Mouse (Mus musculus) cerebellum, adult 2 months (tissue): ENCODE measurements at regions not wholly inside any gene's neighbourhood (a gene's known extent, or its start where the extent isn't known, plus 50 kb on each side); places are given as distances from the start of the nearest gene placed in this dataset.

Experiments
- DNase-seq, 2 experiments: peaks; one replicate each; pipeline ENCODE4 v3.0.0; 2021
- H3K27ac ChIP-seq: fragments of 200-500 bp; 2 replicates; pipeline ENCODE4 v1.5.1; 2012; ENCODE audit warnings: low read length, control low read depth, inconsistent platforms; ENCODE audit not compliant: insufficient read depth
- H3K27me3 ChIP-seq: fragments of 200-500 bp; 2 replicates; pipeline ENCODE4 v1.6.1; 2012; ENCODE audit warnings: inconsistent platforms, mild to moderate bottlenecking, low read length, moderate library complexity; ENCODE audit not compliant: control insufficient read depth, insufficient read depth
- H3K4me1 ChIP-seq: fragments of 200-500 bp; 2 replicates; pipeline ENCODE4 v1.6.1; 2011; ENCODE audit warnings: low read length; ENCODE audit not compliant: control insufficient read depth, insufficient read depth
- H3K4me3 ChIP-seq: fragments of 200-500 bp; replicated peaks from 2 replicates; pipeline ENCODE3; 2011; ENCODE audit warnings: mild to moderate bottlenecking, low read depth, low read length, control low read depth; ENCODE audit not compliant: insufficient read depth
- CTCF ChIP-seq: fragments of 200-500 bp; IDR thresholded peaks from 2 replicates; pipeline ENCODE4 v1.5.1; 2011; ENCODE audit warnings: low read depth, mild to moderate bottlenecking, control low read depth, low read length, moderate library complexity, borderline replicate concordance; ENCODE audit not compliant: insufficient read depth
- POLR2A ChIP-seq: fragments of 200-500 bp; IDR thresholded peaks from 2 replicates; pipeline ENCODE4 v1.6.1; 2011; ENCODE audit warnings: low read length, control low read depth, borderline replicate concordance; ENCODE audit not compliant: insufficient read depth
- WGBS: fragments of 180-500 bp; shearing (Covaris S2); methylation state at CpG from one replicate; pipeline ENCODE4 v1.1.7; 2018; 5-methylcytosine and 5-hydroxymethylcytosine counted together

DNA sequence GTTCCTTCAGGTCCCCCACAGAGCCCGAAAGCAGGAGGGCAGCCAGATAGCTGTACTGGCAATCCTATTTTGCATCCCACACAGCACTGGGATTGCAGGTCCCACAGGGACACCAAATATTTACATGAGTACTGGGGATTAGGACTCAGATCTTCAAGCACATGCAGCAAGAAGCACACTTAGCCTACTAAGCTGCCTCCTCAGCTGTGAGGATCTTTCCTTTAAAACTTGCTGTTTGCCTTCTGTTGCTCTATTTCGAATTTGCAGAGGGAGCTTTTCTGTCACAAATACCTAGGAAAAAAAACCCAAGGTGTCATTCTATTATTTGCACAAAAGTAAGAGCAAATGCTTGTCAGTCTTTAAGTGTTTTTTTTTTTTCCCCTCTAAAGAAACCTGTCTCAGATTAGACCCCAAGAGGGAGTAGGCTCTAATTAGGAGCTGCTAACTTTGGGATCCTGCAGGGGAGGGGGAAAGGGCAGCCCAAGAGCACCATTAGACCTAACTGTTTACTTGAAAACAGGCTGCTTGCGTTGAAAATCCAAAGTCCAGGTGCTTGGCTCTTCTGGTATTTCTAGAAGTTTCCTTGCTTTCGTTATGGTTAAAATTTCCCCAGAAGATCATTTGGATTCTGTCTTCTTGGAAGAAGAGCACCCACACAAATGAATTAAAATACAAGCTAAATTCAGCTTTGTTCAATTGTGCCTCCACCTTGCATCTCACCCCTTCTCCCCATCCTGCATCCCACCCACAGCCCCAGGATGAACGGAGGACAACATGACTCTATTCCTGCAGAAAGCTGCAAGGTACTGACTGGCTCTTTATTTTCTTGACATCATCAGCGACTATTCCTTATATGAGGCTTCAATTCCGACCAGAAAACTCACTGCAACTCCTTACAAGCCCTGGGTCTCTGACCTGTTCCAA lies 215.5 kb downstream of the Kcnj2 start:
- Histone ChIP-seq H3K27ac (no peak overlapping the region), H3K4me3 (no peak overlapping the region), H3K27me3 (no peaks in the 10 kb centered on the region), H3K4me1 (no peaks in the 10 kb centered on the region)
- no peak for DNase-seq
- TF ChIP-seq POLR2A (no peak), CTCF (no peak)
- WGBS: 68% methylated on average over 7 of the region's 7 CpGs

DNA sequence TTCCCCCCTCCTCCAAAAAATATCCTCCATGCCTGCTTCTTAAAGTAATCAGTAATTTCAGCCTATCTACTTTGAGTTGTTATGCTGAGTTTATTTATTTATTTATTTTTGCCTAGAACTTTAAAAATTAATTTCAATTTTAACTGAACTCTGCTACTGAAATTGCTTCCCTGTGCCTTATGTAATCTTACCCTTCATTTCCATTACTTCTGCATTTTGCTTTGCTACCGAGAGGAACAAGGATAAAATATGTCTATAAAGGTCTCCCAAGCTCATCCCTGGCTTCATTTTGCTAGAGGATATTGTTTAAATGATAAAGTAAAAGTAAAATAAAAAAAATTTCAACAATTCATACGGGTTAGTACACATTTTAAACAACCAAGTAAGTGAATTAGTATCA lies 216.3 kb downstream of the Kcnj2 start:
- Histone ChIP-seq H3K27ac (no peak overlapping the region), H3K4me1 (no peaks in the 10 kb centered on the region), H3K27me3 (no peaks in the 10 kb centered on the region), H3K4me3 (no peak overlapping the region)
- WGBS: 72% methylated on average over 2 of the region's 2 CpGs
- no peak for DNase-seq
- TF ChIP-seq POLR2A: no peak
- TF ChIP-seq CTCF: no peak

DNA sequence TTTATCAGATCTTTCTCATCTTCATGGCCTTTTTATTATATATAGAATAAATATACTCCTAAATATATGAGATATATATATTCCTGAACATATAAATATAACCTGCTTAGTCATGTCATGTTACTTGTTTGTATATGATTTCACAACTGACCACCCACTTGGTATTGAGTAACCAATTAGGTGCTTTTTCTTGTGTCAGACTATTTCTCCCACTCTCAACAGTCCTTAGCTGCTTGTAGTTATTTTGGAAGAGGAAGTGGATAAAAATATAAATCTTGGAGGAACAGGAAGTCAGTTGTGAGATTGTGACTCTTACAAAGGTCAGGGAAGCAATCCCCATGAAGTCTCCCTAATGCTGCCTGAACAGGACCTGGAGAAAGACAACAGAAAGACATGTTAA lies 224.6 kb downstream of the Kcnj2 start:
- H3K4me3 ChIP-seq: no peak overlapping the region
- TF ChIP-seq CTCF: no peak
- no peak for TF ChIP-seq POLR2A

DNA sequence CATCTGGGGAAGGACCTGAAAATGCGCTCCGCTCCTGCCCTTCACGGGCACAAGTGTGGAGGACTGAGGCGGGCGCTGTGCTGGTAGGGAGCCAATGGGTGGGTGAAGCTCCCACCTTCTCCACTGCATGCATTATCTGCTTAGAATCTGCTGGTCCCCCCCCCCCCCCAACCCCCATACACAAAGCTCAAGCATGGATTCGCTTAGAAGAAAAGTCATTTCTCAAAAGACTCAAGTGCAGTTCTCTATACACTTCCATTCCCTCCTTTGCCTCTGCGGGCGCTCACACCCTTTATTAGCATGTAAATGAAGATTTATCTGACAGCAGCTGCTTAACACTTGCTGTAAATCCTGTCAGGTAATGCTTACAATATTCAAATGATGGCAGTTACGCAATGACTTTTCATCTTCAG lies 230.4 kb downstream of the Kcnj2 start:
- DNase-seq: no peak
- Histone ChIP-seq H3K4me3 (no peak overlapping the region), H3K27me3 (no peaks in the 10 kb centered on the region), H3K27ac (no peak overlapping the region), H3K4me1 (no peaks in the 10 kb centered on the region)
- 18% methylated on average over 9 of the region's 9 CpGs for WGBS
- TF ChIP-seq CTCF (no peak), POLR2A (no peak)

More for the DNA sequence above, 224.6 kb downstream of the Kcnj2 start:
- no peak for DNase-seq
- Histone ChIP-seq H3K27me3 (no peaks in the 10 kb centered on the region), H3K4me1 (no peaks in the 10 kb centered on the region), H3K27ac (no peak overlapping the region)

DNA sequence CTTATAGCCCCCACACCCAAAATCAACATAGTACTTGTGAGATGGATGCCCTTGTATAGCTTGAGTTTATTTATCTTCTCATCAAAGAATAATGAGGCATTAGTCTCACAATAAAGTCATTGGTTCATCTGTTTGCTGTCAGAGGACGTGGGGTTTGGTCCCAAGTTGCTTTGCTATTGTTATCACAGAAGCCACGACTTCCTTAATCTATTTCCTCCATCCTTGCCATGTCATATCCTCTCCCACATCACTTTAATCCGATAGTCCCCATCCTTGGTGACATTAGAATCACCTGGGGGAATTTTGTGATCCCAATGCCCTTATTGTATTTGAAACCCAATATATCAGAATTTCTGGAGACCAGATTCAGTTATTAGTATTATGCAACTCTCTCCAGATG lies 246.8 kb downstream of the Kcnj2 start:
- Histone ChIP-seq H3K27ac (no peak overlapping the region), H3K27me3 (no peaks in the 10 kb centered on the region), H3K4me1 (no peaks in the 10 kb centered on the region), H3K4me3 (no peak overlapping the region)
- TF ChIP-seq CTCF (no peak), POLR2A (no peak)
- WGBS: 66% methylated on average over 3 of the region's 3 CpGs
- DNase-seq: no peak

DNA sequence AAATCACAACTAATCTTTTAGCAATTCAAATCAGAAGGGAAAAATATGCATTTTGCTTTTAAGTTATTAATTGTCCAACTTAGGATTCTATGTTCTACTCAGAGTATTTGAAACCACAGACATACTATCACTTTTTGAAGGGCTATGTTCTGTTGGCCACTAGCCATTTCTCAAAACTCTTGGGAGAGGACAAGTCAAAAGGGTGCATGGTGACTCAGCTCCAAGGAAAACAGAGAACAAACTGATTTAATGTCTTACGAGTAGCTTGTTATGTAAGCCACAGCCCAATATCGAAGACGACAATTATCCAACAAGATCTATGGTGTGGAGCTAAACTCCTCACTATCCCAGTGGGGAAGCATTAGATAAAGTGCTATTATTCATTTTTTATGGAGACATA lies 247.6 kb downstream of the Kcnj2 start:
- no peaks in the 10 kb centered on the region for H3K4me1 ChIP-seq
- whole genome bisulfite sequencing: 76% methylated on average over 3 of the region's 3 CpGs
- no peak for DNase-seq
- H3K4me3 ChIP-seq: no peak overlapping the region
- TF ChIP-seq POLR2A: no peak
- TF ChIP-seq CTCF: no peak
- H3K27me3 ChIP-seq: no peaks in the 10 kb centered on the region
- H3K27ac ChIP-seq: no peak overlapping the region

DNA sequence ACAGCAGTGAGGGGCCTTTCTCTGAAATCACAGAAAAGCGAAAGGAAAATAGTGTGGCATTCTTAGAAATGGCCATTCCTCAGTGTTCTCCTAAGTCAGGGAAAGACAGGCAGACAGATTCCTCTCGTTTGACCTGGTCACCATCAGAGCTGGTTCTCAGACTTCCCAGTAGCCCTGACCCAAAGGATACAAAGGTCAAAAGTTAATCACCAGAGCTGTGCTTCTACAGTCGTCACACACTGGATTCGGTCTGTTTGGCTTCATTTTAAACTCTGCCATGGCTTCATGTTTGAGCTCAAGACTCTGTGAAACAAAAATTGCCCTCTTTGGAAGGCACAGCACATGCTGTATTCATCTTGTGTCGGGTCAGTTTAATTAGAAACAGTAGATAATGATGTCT lies 255.6 kb downstream of the Kcnj2 start:
- TF ChIP-seq CTCF (no peak), POLR2A (no peak)
- H3K27ac ChIP-seq: no peak overlapping the region
- H3K4me3 ChIP-seq: no peak overlapping the region
- DNase-seq: no peak
- WGBS: 70% methylated on average over 5 of the region's 5 CpGs
- no peaks in the 10 kb centered on the region for H3K4me1 ChIP-seq
- no peaks in the 10 kb centered on the region for H3K27me3 ChIP-seq

DNA sequence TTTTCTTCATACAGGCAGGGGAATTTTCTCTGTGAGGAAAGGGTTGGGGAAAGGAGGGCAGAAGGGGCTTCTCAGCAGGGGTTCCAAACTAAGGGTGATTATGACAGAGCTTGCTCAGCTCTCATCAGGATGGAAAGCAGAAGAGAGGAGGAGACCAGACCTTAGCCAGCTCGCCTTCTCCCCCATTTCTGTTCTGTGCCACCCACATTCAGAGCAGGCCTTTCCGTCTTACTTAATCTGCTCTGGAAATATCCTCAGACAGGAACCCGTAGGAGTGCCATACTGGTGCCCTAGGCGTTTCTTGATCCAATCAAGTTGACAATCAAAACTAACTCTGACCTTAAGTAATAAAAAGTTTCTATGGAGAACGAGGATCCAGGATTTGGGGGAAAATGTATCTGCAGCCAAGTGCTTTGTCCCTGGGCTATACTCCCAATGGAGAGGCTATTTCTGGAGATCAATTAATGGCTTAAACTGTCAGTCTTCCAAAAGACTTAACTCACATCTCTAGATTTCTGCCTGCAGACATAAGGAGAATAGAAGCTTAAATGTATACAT lies 258.6 kb downstream of the Kcnj2 start:
- 78% methylated on average over 5 of the region's 5 CpGs for WGBS
- no peak for DNase-seq

More for the DNA sequence above, 258.6 kb downstream of the Kcnj2 start:
- H3K27ac ChIP-seq: no peak overlapping the region
- no peak overlapping the region for H3K4me3 ChIP-seq
- no peaks in the 10 kb centered on the region for H3K4me1 ChIP-seq
- TF ChIP-seq POLR2A: no peak
- TF ChIP-seq CTCF: no peak
- H3K27me3 ChIP-seq: no peaks in the 10 kb centered on the region
